Mouse (Mus musculus) CH12.LX (cell line): Measurements from ENCODE around the gene Afap1.

Experiments
- CTCF ChIP-seq, 2 experiments: IDR thresholded peaks in 1 of 2; conservative IDR thresholded peaks in 1 of 2; 2 replicates each; pipeline ENCODE4 v1.5.1; 2011 to 2012; ENCODE audit warnings: low read depth in 2 of 2, low read length in 2 of 2, improper control_type of control experiment in 1 of 2, inconsistent platforms in 1 of 2, mild to moderate bottlenecking in 1 of 2, moderate library complexity in 1 of 2
- EP300 ChIP-seq: IDR thresholded peaks from 2 replicates; pipeline ENCODE4 v1.6.1; 2011; ENCODE audit warnings: low read length, improper control_type of control experiment
- POLR2A ChIP-seq: IDR thresholded peaks from 2 replicates; pipeline ENCODE4 v1.6.1; 2011; ENCODE audit warnings: low read depth, mild to moderate bottlenecking, improper control_type of control experiment, low read length
- RCOR1 ChIP-seq: conservative IDR thresholded peaks from 2 replicates; pipeline ENCODE4 v1.6.1; 2012; ENCODE audit warnings: low read depth, mild to moderate bottlenecking, inconsistent platforms, low read length, improper control_type of control experiment
- SIN3A ChIP-seq: IDR thresholded peaks from 2 replicates; pipeline ENCODE4 v1.6.1; 2012; ENCODE audit warnings: low read length, improper control_type of control experiment, inconsistent platforms
- SMC3 ChIP-seq: IDR thresholded peaks from 2 replicates; pipeline ENCODE4 v1.6.1; 2011; ENCODE audit warnings: low read depth, low read length, improper control_type of control experiment

DNA sequence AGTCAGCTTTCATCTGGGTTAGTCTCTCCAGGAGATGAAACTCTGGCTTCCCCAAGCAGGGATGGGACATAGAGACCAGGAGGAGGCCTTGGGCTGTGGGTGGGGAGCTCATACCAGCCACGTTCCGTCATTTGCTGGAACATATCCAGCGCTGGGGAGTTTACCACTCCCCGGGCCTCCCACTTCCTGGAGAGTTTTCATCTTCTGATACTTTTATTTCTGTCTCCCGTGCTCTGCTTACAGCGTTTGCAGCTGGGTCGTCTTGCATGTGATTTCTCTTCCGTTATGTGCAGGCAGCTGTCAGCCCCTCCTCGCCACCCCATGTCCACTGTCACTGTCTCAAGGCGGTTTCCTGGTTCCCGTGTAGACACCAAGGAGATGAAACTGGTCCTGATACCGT is 80.7 kb downstream of the Afap1 start:
- TF ChIP-seq RCOR1: no peak
- TF ChIP-seq CTCF (conservative IDR thresholded peaks at IDR 0.05 in 1 of 2, IDR thresholded peaks at IDR 0.05 in 1 of 2; ENCODE audit: low read depth in 2 of 2, low read length in 2 of 2): no peak
- no peak for TF ChIP-seq POLR2A
- TF ChIP-seq EP300: no peak
- no peak for TF ChIP-seq SIN3A
- no peak for TF ChIP-seq SMC3
